Mouse (Mus musculus): ENCODE data around the gene Frmd4b.
A peak's percentile ranks its signal among the peaks of the same experiment; 100 is the strongest.

Frmd4b gene

DNA sequence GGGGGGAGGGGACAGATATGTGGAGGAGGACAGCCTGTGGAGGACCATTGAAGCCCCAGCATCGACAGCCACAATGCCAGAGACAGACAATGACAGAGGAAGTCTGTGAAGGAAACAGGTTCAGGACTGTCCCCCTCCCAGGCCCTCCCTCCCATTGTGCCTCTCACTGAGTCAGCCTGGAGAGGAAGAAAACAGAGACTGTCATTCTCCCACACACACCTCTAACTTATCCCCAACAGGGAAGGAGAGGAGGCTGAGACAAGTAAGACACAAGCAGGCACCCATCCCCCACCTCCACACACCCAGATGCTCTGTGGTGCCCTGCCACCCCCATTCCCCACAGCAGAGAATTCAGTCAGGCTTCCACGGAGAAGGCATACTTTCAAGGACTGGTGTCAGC lies 98.9 kb downstream of the Frmd4b start:
- DNase-seq = no peak

DNA sequence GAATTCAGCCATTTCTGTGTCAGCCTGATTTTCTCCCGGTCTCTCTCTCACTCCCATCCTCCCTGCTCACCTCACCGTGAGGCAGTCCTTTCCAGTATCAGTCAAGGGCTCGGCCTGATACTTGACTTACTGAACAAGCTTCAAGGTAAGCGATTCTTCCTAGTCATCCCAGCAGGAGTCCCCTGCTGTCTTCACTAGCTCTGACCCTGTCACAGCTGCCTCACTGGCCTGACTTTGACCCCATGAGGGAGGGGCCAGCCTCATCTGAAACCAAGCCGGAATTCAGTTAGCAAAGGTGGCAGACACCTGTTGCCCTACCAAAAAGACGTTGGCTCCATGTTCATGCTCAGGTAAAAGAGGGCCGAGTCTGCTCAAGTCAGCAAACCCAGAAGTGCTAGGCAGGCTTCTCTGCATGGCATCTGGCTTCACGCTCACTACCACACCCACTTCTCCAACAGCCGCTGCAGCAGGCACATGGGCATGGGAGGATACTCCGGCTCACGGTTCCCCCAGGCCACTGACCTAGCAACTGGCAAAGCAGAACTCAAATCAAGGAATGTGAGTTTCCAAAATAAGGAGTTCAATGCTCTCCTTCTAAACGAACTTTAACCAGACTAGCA lies 99.6 kb downstream of the Frmd4b start:
- no peak for DNase-seq

DNA sequence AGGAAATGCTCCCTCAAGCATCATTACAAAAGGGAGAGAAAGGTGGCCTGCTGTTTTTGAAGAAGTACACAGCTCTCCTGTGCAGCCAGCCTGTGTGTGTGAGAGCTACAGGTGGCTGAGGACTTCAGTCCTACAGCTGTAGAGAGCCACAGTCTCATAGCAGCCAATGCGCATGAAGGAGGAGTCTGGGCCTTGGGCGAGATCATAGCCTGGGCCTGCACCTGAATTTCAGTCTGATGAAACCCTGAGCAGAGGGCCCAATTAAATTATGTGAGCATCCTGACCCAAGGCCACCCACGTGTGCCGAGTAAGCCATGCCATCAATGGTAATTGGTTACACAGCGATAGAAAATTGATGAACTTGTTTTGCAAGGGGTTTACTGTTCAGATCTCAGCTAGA lies 100.4 kb downstream of the Frmd4b start:
- DNase-seq = no peak

DNA sequence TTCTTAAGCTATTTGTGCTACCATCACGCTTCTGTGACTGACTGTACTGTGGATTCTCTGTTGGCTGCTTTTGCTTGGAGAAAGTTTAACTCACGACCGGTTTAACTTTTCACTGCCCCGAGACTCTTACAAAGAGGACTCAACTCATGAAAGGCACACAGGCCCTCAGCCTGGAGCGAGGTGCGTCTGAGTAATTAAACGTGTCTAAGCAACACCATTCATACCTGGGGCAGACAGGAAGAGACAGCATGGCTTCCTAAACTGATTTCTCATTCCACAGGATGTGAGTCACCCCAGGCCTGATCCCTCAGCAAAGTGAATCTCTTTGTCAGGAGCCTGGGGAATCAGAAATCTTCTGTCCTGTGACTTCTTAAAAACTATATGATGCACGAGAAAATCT lies 106.6 kb downstream of the Frmd4b start:
- no peak for DNase-seq

DNA sequence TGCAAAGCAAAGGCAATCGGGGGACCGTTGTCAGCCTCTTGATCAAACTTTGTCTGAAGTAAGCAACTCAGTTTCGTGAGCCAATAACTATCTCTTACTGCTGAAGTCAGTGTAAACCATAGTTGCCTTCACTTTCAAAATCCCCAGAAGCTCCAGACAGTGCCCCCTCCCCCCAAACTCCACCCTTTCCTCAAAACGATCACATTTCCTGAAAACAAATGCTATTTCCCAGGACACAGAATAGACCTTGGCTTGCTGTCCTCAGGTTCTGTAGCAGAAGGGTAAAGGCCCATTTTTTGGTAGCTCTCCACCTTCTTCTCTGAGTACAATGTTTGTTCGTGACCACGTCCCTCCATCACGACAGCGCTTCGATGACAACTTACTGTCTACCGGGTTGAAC lies 107.9 kb downstream of the Frmd4b start:
- no peak for DNase-seq

DNA sequence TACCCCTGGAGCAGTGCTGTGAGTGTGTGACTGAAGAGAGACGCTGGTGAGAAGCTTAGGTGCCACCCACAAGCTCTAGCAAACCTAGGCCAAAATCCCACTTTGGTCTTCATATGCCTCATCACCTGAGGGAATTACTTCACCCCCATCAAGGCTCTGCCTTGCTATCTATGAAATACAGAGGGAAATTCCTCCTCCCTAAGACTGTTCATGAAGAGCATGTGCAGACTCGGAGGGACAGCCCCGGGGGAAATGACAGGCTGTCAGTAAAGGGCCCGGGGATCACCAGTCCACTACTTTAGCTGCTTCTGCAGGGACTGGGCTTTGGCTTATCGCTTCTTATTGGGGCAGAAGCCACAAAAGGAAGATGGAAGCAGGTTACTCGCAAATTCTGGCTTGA lies 108.9 kb downstream of the Frmd4b start:
- DNase-seq = no peak

DNA sequence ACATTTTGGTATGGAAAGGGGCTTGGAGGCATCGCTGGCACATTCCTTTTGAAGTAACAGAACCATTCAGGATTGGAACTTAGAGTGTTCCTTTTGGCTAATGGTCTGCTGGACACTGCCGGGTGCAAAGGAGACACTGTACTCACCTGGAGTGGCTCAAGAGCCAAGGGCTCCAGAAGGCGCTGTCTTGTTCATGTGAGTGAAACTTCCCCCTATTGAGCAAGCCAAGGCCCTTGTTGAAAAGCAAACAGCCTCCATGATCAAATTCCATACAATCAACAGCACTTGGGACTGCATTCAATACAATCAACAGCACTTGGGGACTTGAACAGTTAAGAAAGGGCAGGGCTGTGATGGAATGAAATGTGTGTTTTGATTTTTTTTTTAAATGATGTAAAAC lies 109.4 kb downstream of the Frmd4b start:
- DNase-seq = no peak

DNA sequence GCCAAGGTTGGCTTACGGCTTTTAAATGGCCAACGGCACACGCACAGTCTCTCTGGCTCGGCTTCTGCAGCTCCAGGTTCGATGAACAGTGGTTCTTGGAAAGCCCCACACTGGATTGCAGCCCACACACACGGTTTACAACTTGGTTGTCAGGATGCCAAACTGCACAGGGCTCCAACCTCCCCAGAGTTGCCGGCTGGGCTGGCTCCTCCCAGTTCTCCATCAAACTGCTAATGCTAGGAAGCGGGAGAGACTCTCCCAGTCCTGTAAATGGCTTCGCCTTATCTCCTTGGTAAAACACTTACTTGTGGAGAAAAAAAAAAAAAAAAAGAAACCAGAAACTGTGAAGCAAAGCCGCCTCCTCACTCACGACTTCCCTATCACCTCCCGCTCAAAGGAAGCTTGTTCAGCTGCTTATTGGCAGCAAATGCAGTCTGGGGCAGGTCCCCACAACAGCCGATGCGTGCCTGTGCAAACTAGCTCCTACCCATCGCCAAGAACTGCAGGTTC lies 111.1 kb downstream of the Frmd4b start:
- DNase-seq = peak; percentile 36

DNA sequence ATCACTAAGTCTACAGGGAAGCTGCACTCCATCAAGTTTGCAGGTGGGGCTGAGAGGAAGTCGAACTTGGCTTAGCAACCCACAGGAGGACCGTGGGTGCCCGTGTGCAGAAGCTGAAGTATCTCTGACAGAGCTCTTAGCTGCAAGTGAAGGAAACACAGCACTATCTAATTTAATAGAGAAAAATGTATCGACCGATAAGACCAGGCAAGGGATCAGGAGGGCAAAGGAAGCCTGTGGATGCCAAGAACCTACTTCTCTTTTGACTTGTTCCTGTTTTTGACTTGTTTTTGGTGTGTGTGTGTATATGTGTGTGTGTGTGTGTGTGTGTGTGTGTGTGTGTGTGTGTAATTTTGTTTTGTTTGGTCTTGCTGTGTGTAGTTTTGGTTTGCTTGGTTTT lies 112.7 kb downstream of the Frmd4b start:
- no peak for DNase-seq

DNA sequence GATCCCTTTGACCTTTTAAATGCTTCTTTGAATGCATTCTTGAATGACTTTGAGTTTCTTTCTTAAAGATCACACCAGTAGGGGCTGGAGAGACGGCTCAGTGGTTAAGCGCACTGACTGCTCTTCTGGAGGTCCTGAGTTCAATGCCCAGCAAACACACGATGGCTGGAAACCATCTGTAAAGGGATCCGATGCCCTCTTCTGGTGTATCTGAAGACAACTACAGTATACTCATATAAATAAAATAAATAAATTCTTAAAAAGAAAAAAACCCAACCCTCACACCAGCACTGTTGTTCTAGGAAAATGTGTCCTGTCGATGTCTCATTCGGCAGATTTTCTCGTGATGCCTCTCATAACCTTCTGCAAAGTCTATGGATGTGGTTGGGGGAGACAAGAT lies 116.3 kb downstream of the Frmd4b start:
- DNase-seq = no peak

DNA sequence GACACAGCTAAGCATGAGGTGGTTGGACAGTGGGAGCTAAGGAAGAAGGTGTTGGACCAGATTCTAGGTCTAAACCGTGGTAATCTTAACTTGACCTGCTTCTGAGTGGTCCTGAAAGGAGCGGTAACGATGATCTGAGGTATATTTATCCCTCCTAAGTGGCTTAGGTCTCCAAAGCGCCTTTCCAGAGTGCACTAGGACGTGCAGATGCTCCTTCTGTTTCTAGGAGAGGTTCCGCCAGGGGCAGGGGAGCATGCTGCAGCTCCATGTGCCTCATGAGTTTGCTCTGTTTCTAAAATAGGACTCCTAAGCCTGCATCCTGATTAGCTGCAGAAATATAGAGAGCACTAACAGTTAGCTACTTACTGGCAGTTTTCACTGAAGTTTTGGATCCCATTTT lies 117.1 kb downstream of the Frmd4b start:
- DNase-seq = no peak

DNA sequence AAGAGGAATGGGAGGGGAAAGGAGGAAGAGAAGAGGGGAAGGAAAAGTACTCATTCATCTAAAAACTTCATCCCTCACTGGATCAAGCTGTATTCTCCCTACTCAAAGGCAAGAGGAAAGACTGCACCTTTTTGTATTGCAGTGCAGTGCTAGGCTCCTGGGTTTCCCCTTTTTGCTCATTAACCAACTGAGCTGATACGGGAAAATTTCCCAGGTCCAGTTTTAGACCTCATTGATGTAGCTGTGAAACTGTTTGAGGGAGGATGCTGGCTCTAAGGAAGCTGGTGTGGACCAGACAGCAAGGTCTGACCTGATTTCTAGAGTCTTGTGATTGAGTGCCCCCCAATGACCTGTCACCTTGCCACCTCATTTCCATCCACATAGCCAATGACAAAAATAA lies 121.3 kb downstream of the Frmd4b start:
- no peak for DNase-seq

DNA sequence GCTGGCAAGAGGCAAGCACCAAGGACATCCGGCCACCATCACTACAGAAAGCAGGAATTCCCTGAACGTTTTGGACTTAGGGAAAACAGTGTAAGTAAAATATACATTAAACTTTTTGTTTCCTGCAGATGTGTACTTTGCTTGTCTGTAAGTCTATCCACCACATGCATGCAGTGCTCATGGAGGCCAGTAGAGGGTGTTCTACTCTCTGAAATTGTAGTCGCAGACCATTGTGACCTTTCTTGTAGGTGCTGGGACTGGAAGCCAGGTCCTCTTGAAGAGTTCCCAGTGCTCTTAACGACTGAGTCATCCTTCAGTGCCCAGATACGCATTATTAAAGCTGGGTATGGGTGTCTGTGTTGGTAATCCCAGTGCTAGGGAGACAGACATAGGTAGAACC lies 126.3 kb downstream of the Frmd4b start:
- no peak for DNase-seq

DNA sequence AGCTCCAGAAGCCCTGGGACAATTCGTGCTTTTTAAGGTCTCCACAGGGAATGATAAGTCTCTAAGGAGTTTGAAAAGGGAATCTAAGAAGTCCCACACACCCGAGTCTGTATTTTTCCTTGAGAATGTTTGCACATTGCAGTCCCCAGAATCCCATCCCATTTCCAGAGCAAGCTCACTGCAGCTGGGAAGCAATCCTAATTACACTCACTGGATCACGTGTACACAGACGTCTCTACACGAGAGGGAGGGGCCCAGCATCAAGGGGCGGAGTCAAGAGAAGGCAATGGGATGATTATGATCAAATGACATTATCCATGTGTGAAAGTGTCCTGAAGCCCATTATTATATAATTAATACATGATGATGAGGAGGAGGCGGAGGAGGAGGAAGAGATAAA lies 128.5 kb downstream of the Frmd4b start:
- DNase-seq = peak; percentile 23

DNA sequence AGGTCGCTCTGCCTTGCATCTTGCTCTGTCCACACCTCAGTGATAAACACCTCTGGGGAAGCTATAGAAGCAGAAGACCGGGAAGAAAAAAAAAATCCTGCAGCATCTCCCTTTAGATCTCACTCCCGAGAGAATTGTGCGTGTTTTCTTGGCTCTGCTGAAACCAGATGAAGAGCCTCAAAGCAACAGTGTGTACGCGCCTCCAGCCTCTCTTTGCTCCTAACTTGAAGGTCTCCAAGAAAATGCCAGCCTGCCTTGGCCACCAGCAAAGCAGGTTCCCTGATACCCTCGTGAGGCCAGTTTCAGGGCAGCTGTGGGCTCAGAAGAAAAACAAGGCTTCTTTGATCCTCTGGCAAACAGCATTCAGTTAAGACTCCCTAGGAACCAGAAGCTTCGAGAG lies 129.1 kb downstream of the Frmd4b start:
- no peak for DNase-seq

DNA sequence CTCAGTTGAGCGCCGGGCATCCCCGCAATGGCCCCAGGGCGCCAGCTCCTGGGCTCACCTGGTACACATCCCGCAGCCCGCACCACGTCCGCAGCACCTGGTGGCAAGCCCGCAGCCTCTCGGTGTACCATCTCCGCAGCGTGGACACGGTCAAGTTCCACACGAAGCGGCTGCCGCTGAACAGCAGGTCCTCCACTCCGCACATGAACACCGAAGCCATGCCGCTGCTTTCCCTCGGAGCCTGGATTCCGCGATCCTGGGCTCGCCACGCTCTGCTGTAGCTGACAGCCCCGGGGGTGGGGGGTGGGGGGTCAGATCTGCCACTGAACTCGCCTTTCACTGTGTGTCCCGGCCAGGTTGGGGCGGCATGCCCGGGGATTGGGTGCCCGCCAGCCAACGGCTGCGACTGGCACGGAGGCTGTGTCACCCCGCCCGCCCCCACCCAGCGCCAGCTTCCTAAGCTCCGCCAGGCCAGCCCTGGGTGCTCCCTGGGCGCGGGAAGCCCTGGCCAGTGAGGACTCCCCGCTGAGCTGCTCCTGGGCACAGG lies 129.7 kb downstream of the Frmd4b start:
- DNase-seq = peak; percentile 55

DNA sequence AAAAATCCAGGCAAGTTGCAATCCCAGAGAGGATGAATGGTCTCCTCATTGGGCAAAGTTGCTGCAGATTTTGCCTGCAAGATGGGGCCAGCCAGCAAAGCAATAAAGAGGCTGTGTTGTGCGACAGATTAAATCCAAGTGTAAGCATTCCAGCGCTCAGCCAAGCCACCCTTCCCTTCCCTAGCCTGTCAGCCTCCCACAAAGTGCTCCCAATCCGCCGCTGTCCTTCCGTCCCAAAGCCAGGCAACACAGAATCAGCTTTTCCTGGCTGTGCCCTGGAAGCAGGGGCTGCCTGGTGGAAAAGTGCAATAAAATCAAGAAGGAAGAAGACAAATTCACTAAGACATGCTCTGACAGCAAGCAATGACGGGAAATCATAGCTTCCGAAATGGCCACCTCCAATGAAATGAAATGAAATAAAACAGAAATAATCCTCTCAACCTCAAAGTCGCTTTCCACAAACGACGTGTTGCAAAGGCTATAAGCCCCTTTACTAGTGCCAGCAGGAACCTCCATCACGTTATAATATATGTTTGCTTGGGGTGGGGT lies 130.5 kb downstream of the Frmd4b start:
- no peak for DNase-seq

DNA sequence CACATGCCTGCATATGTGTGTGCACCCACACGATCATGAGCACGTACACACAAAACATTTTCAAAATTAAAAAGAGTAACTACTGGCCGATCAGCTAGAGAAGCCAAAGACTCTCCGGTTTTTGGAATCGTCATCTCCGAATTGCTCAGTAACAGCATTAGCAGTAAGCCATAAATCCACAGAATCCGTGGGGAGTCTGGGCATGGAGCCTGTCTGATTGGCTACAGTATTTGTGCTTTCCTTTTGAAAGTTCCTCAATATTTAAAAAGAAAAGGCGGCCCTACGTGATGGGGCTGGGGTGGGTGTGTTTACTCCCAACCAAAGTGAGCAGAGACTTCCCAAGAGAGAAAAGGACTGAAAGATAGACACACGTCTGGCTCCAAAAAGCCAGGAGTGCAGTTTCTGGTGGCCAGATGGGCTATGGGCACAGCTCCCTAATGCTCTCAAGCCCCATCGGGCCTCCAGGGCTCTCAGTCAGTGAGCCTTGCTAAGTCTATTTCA lies 131.4 kb downstream of the Frmd4b start:
- no peak for DNase-seq

DNA sequence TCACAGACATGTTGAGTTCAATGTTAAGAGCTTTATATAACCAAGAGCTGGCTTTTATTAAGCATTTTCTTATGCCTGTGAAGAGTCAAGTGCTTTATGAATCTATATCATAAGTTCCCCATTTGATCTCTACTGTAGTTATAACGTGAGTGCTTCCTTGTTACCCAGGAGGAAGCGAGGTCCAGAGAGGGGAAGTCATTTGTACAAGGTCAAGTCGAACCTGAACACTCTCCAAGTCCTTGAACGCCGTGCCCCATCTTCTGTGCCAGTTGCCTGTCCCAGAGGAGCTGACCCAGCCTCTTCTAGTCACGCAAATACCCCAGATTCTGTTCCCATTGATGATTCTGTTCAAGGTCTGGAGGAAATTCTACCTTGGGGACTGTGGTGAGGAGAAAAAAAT lies 135.4 kb downstream of the Frmd4b start:
- DNase-seq = no peak

DNA sequence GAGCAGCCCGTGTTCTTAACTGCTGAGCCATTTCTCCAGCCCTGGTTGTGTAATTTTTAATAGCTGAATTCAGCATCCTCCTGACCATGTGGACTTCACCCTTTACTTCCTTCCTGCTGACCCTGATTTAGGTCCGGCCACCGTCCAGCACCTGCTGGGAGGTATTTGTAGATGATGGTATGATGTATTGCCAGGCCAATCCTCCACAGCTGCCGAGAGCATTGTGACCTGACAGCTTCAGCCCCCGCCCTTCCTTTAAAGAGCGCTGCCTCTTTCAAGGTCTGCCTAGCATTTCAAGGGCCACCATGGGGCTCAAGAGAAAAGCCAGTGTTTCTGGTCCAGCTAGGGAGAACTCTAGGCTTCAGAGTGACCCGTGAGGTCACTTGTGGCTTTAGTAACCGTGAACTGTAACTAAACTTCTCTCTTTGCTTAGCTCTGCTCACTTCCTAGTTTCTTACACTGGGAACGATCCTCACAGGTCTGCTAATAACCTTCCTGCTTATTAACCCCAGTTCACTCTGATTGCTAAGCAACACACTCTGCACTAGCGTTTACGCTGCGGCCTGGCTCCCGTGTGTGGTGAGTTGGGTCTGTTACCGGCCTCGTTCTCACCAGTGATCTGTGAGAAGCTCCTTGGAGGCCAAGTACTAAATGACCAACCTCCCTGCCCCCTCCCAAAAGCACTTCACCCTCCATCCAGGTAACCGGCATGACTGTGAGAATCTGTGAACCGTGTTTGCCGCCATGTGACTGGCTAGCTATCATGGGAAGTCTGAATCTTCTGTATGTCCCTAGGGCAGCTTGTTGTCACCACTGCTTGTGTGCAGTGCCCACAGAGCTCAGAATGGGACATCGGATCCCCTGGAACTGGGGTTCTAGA lies 138.1 kb downstream of the Frmd4b start:
- no peak for DNase-seq

DNA sequence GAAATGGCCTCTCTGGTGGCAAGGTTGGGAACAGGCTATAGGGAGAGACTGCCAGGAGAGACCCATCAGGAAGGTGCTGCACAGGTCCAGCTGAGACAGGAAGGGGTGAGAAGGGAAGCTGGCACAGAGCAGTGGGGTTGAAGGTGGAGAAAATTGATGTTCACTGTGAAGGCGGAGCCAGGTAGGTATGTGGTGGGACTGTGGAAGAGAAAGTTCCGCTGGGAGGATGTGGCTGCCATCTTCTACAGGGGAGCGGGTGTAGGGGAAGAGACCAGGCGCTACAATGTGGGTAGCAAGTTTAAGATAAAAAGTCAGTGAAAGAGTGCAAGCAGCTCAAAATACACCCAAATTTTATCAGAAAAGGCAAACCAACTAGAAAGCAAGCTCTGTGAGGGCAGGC lies 143.7 kb downstream of the Frmd4b start:
- no peak for DNase-seq

DNA sequence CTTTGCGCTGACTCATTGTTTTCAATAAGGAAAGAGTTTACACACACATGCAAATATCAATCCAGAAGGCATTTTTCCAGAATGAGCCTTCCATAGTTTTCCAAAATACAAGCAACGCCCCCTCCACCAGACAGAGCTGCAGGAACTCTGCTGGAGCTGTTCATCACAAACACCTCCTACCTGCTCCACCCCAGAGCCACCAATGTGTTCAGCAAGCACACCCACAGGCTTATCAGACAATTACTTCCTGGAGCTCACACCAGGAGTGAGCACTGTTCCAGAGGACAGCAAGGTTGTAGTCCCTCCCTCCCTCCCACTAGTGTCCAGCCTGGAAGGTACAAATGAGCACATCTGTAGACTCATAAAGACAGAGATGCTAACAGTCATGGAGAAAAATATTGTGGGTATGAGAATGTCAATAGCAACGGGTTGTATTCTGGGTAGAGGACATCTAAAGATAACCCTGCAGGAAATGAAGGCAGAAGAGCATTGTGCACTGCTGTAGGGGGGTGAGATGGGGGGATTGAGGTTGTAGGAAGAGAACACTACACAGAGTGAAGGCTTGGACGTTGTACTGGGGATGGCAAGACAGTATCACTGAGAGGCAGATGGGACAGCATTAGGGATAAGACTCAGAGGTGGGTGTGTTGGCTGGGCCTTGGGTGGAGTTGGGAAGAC lies 144.3 kb downstream of the Frmd4b start:
- DNase-seq = no peak

DNA sequence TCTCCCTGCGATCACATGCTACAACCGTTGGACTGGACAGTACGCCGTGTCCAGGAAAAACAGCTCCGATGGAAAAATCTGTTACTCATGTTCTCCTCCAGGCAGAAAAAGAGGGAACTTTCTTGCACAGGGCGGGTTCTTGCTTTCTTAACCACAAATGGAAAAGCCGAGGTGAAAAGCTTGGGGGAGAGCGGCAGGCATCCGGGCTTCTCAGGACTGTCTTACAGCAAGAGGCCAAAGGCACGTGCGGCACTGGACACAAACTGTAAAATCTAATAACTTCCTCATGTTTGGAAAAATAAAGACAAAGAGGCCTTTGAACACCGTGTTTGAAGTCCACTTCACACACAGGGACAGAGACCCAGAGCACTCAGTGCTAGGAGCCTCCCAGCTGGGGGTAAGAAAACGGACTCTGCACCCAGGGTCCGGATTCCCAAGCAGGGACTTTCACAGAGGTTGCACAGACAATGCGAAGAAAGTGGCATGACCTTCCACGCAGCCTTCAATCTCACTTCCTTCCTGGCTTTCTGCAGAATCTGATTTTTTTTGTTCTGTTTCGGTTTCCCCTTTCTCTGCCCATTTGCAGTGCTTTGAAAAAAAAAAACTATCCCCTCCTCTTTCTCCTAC lies 153.3 kb downstream of the Frmd4b start:
- no peak for DNase-seq
